Comparison of ENCODE assay signal across 8 mouse cellular contexts in the genomic region with DNA sequence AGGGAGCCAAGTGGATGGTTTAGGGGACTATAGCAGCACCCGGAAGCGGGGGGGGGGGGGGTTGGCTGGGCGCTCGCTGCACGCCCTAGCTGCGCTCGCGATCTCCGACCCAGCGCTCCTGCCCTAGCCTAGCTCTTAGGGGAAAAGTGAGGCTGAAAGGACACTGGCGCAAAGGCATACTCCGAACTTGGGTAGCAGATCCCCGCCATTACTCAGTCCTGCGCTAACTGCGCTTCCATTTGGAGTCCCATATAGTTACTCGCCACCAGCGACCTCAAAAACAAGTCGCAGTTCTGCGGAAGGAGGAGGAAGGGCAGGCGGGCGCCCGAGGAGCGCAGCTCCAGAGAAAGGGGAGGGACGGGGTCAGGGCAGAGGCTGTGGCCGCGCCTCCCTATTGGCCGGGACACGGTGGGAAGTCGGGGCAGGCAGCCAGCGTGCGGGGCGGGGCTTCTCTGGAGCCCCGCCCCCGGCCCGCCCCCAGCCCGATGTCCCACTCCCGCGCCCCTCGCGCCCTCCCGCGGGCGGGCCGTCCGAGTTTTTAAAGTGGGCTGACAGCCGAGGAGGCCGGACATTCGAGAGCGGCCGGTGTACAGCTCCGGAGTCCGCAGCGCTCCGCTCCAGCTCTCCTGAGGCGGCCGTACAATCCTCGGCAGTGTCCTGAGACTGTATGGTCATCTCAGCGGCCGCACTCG. TPM values are rescaled to one million over a fixed set of nuclear protein-coding genes. Genes with fewer than 3 reads are reported as not detected.
DNase-seq lines count a peak whose midpoint lies in the region; ATAC-seq and TF ChIP-seq lines count a peak whose summit lies in the region.

Epas1 (plus strand) TSS at position 571 of the 692 bp plus-strand sequence.

- peak; percentile 89 for ATAC-seq in embryonic facial prominence, embryonic 12.5 days (ENCODE audit: insufficient number of reproducible peaks, insufficient read depth, low FRiP score, low TSS enrichment)
- peak; percentile 93 for ATAC-seq in limb, embryonic 12.5 days (ENCODE audit: insufficient number of reproducible peaks, insufficient read depth, low FRiP score, low TSS enrichment, low read depth)
- peak; percentile 90 for ATAC-seq in midbrain, embryonic 13.5 days

- TF ChIP-seq POLR2A in heart, adult 2 months (IDR thresholded peaks at IDR 0.05; ENCODE audit: insufficient read depth, low read depth, low read length), result peak; percentile 95

- peak; percentile 94 to 95 for DNase-seq in adrenal gland, postnatal 36 days
- DNase-seq in heart, adult 2 months, result peak; percentile 95
- DNase-seq in kidney, adult 18-20 months, result peak; percentile 93
- peak; percentile 94 for DNase-seq in skeletal muscle tissue, adult 2 months (ENCODE audit: low read depth, low spot score)
- DNase-seq in c-Kit-positive CD71-positive TER-119-positive erythroid progenitor cells, embryonic 14.5 days (ENCODE audit: low spot score), result no peak

- H3K4me1 ChIP-seq in embryonic facial prominence, embryonic 12.5 days, result peaks cover 15% of the 10 kb centered on the region
- peaks cover 4% of the 10 kb centered on the region for H3K4me1 ChIP-seq in heart, adult 2 months (ENCODE audit: control insufficient read depth, insufficient read depth, low read length)
- H3K4me1 ChIP-seq in limb, embryonic 12.5 days (replicated peaks), result peaks cover 22% of the 10 kb centered on the region
- peaks cover 30% of the 10 kb centered on the region for H3K4me1 ChIP-seq in midbrain, embryonic 13.5 days (replicated peaks)

- peaks cover 63% of the 10 kb centered on the region for H3K27me3 ChIP-seq in embryonic facial prominence, embryonic 12.5 days
- no peaks in the 10 kb centered on the region for H3K27me3 ChIP-seq in heart, adult 2 months (ENCODE audit: control insufficient read depth, insufficient read depth, low read length)
- H3K27me3 ChIP-seq in limb, embryonic 12.5 days, result peaks cover 66% of the 10 kb centered on the region
- peaks cover 74% of the 10 kb centered on the region for H3K27me3 ChIP-seq in midbrain, embryonic 13.5 days

- TF ChIP-seq CTCF in heart, adult 2 months (IDR thresholded peaks at IDR 0.05), result peak; percentile 50

- H3K36me3 ChIP-seq in embryonic facial prominence, embryonic 12.5 days, result no peaks in the 10 kb centered on the region
- H3K36me3 ChIP-seq in heart, adult 2 months (ENCODE audit: control insufficient read depth, insufficient read depth, low read length), result peaks cover 9% of the 10 kb centered on the region
- no peaks in the 10 kb centered on the region for H3K36me3 ChIP-seq in limb, embryonic 12.5 days
- H3K36me3 ChIP-seq in midbrain, embryonic 13.5 days, result no peaks in the 10 kb centered on the region

- H3K9me3 ChIP-seq in embryonic facial prominence, embryonic 12.5 days, result no peaks in the 10 kb centered on the region
- H3K9me3 ChIP-seq in limb, embryonic 12.5 days, result no peaks in the 10 kb centered on the region
- no peaks in the 10 kb centered on the region for H3K9me3 ChIP-seq in midbrain, embryonic 13.5 days

- peak; percentile 60 for TF ChIP-seq EP300 in heart, adult 2 months (IDR thresholded peaks at IDR 0.05; ENCODE audit: insufficient read depth, low read depth, low read length)

- peak within 1 kb of the TSS; percentile 83 for H3K4me2 ChIP-seq in embryonic facial prominence, embryonic 12.5 days (replicated peaks)
- peak within 1 kb of the TSS; percentile 96 for H3K4me2 ChIP-seq in limb, embryonic 12.5 days
- H3K4me2 ChIP-seq in midbrain, embryonic 13.5 days (replicated peaks), result peak within 1 kb of the TSS; percentile 91

- intact Hi-C loops in heart, adult 2 months (cut with DNase I), result loop anchor here (1.0 to 5.0 kb wide), 6 partner anchors 41 to 217 kb away; no protein-coding TSS in a partner anchor

- H3K4me3 ChIP-seq in embryonic facial prominence, embryonic 12.5 days, result peak within 1 kb of the TSS; percentile 57
- peak within 1 kb of the TSS; percentile 63 for H3K4me3 ChIP-seq in heart, adult 2 months
- H3K4me3 ChIP-seq in limb, embryonic 12.5 days (replicated peaks), result peak within 1 kb of the TSS; percentile 58
- peak within 1 kb of the TSS; percentile 53 for H3K4me3 ChIP-seq in midbrain, embryonic 13.5 days (replicated peaks)

- WGBS in embryonic facial prominence, embryonic 12.5 days, result 1% methylated on average over 58 of the region's 60 CpGs
- WGBS in heart, adult 2 months, result under 1% methylated on average over 60 of the region's 60 CpGs
- under 1% methylated on average over 47 of the region's 60 CpGs for WGBS in limb, embryonic 12.5 days
- WGBS in midbrain, embryonic 13.5 days, result under 1% methylated on average over 47 of the region's 60 CpGs

- no peaks in the 10 kb centered on the region; the same call in 1 of the 2 replicates for H3K79me2 ChIP-seq in heart, adult 2 months (replicated peaks; ENCODE audit: control insufficient read depth, insufficient read depth, low read length)

- no peak within 1 kb of the TSS for H3K27ac ChIP-seq in embryonic facial prominence, embryonic 12.5 days
- H3K27ac ChIP-seq in heart, adult 2 months, result peak within 1 kb of the TSS; percentile 98
- H3K27ac ChIP-seq in limb, embryonic 12.5 days, result peak within 1 kb of the TSS; percentile 35; the same call in 1 of the 2 replicates
- no peak within 1 kb of the TSS for H3K27ac ChIP-seq in midbrain, embryonic 13.5 days

- H3K9ac ChIP-seq in embryonic facial prominence, embryonic 12.5 days, result peak within 1 kb of the TSS; percentile 44
- peak within 1 kb of the TSS; percentile 90 for H3K9ac ChIP-seq in heart, adult 2 months (ENCODE audit: low read depth, low read length)
- peak within 1 kb of the TSS; percentile 53; the same call in 1 of the 2 replicates for H3K9ac ChIP-seq in limb, embryonic 12.5 days (replicated peaks)
- peak within 1 kb of the TSS; percentile 54 for H3K9ac ChIP-seq in midbrain, embryonic 13.5 days (replicated peaks)

RNA-seq across cellular contexts. Expression of gene Epas1, which starts in this region (rescaled TPM):
- total RNA-seq in adrenal gland, postnatal 36 days (2021), result 100 to 1,000 TPM; 165 to 202 TPM
- 2.9 and 3.1 TPM in 2 replicates for polyA plus RNA-seq in embryonic facial prominence, embryonic 12.5 days (2016; fragmentation: Nextera tagmentation; extraction: Ambion mirVana)
- total RNA-seq in heart, adult 2 months (2021), result 100 to 1,000 TPM; 244 to 277 TPM
- polyA plus RNA-seq in heart, adult 2 months (2012; rRNA removed), result 115 and 119 TPM in 2 replicates
- 2.1 and 2.4 TPM in 2 replicates for polyA plus RNA-seq in limb, embryonic 12.5 days (2016; fragmentation: Nextera tagmentation; extraction: Ambion mirVana)
- polyA plus RNA-seq in midbrain, embryonic 13.5 days (2015; fragmentation: Nextera tagmentation; extraction: Ambion mirVana), result 4.0 and 4.3 TPM in 2 replicates

Comparison
In these comparisons a context has a peak if more than half of its experiments do, and no peak if none do; other contexts are left out.
1. RNA of gene Epas1 (polyA plus RNA-seq): 115 to 119 TPM in heart, adult 2 months; 4.0 to 4.3 TPM in midbrain, embryonic 13.5 days, 2.9 to 3.1 TPM in embryonic facial prominence, embryonic 12.5 days and 2.1 to 2.4 TPM in limb, embryonic 12.5 days; every median in the first group is over 10 times any median in the second.
2. H3K27ac ChIP-seq: peak in heart, adult 2 months (single experiment) and limb, embryonic 12.5 days (single experiment); none in embryonic facial prominence, embryonic 12.5 days (single experiment) and midbrain, embryonic 13.5 days (single experiment).
3. Peak in every context shown above with its lines, with median percentiles within 50 percentile points of each other: ATAC-seq, H3K4me2 ChIP-seq, H3K4me3 ChIP-seq and H3K9ac ChIP-seq.